Mouse (Mus musculus) stomach, embryonic 14.5 days (tissue): Measurements from ENCODE around the gene Nexn. TPM values are rescaled to one million over a fixed set of nuclear protein-coding genes. Genes with fewer than 3 reads are reported as not detected.

Source experiments
- ATAC-seq: fragments of 200-750 bp; cut with Nextera tagmentation; 2 replicates; pipeline ENCODE4 v1.8.0; 2017; ENCODE audit warnings: low read depth, moderate TSS enrichment; ENCODE audit not compliant: insufficient number of reproducible peaks, insufficient read depth, low FRiP score
- H3K27ac ChIP-seq: fragments of 300-500 bp; sonication (generic); 2 replicates; pipeline ENCODE4 v1.5.1; 2014; ENCODE audit warnings: mild to moderate bottlenecking, low read length, moderate library complexity, mixed read lengths
- H3K27me3 ChIP-seq: fragments of 300-500 bp; sonication (generic); 2 replicates; pipeline ENCODE4 v1.6.1; 2014; ENCODE audit warnings: low read length, control low read depth, mixed read lengths; ENCODE audit not compliant: control insufficient read depth, insufficient read depth
- H3K36me3 ChIP-seq: fragments of 300-500 bp; sonication (generic); 2 replicates; pipeline ENCODE4 v1.6.1; 2014; ENCODE audit warnings: mild to moderate bottlenecking, control low read depth, low read length, moderate library complexity, mixed read lengths; ENCODE audit not compliant: control insufficient read depth, insufficient read depth
- H3K4me1 ChIP-seq: fragments of 300-500 bp; sonication (generic); 2 replicates; pipeline ENCODE4 v1.6.1; 2014; ENCODE audit warnings: low read length, control low read depth, mixed read lengths; ENCODE audit not compliant: control insufficient read depth, insufficient read depth
- H3K4me2 ChIP-seq: fragments of 300-500 bp; sonication (generic); replicated peaks from 2 replicates; pipeline ENCODE4 v1.6.1; 2014; ENCODE audit warnings: low read depth, low read length, control low read depth
- H3K4me3 ChIP-seq: fragments of 300-500 bp; sonication (generic); 2 replicates; pipeline ENCODE4 v1.5.1; 2014; ENCODE audit warnings: low read depth, low read length, control low read depth
- H3K9ac ChIP-seq: fragments of 300-500 bp; sonication (generic); replicated peaks from 2 replicates; pipeline ENCODE4 v1.6.1; 2014; ENCODE audit warnings: low read depth, mild to moderate bottlenecking, control low read depth, low read length, moderate library complexity, mixed read lengths
- H3K9me3 ChIP-seq: fragments of 300-500 bp; sonication (generic); 2 replicates; pipeline ENCODE4 v1.6.1; 2016; ENCODE audit warnings: low read depth, low read length, control low read depth; ENCODE audit not compliant: control insufficient read depth
- WGBS: fragments of 180-500 bp; shearing (Covaris S2); extraction: QIAGEN DNeasy Blood & Tissue Kit; methylation state at CpG from one replicate; pipeline ENCODE4 v1.1.7; 2014; 5-methylcytosine and 5-hydroxymethylcytosine counted together
- polyA plus RNA-seq: library from polyadenylated mRNA; unstranded; fragments of >200 nt; fragmentation: Nextera tagmentation; extraction: Ambion mirVana; gene quantifications from 2 replicates; pipeline ENCODE4 v1.2.1, GENCODE M21; 2014

Gene Nexn
- polyA plus RNA-seq, 1 experiment from 2014 or later, result 47.8 TPM

- no peak for ATAC-seq
- 90% methylated on average over 20 of the region's 20 CpGs for WGBS
- no peaks in the 10 kb centered on the region for H3K4me1 ChIP-seq
These were observed 7.0 kb upstream of the Nexn start for GRCm38 (mm10) chr3:152272974-152273685.

GRCm38 (mm10) chr3:152271876-152272275 is 5.7 kb upstream of the Nexn start:
- no peak for ATAC-seq
- Histone ChIP-seq H3K4me2 (no peak overlapping the region), H3K27me3 (no peaks in the 10 kb centered on the region), H3K4me1 (no peaks in the 10 kb centered on the region), H3K9ac (no peak overlapping the region), H3K9me3 (no peaks in the 10 kb centered on the region), H3K4me3 (no peak overlapping the region), H3K27ac (no peak overlapping the region), H3K36me3 (peaks cover 7% of the 10 kb centered on the region; the same call in 1 of the 2 replicates)
- WGBS, result 75% methylated on average over 6 of the region's 6 CpGs

More at GRCm38 (mm10) chr3:152272974-152273685, 7.0 kb upstream of the Nexn start:
- no peaks in the 10 kb centered on the region for H3K9me3 ChIP-seq
- H3K36me3 ChIP-seq, result peaks cover 7% of the 10 kb centered on the region; the same call in 1 of the 2 replicates
- H3K27ac ChIP-seq, result no peak overlapping the region
- no peak overlapping the region for H3K4me2 ChIP-seq
- H3K9ac ChIP-seq, result no peak overlapping the region
- no peaks in the 10 kb centered on the region for H3K27me3 ChIP-seq
- H3K4me3 ChIP-seq, result no peak overlapping the region

- 85% methylated on average over 10 of the region's 10 CpGs for WGBS
These were observed 5.0 kb upstream of the Nexn start for GRCm38 (mm10) chr3:152271071-152271710.

GRCm38 (mm10) chr3:152268099-152268498 is 1.9 kb upstream of the Nexn start:
- 93% methylated on average over 14 of the region's 14 CpGs for WGBS

More at GRCm38 (mm10) chr3:152271071-152271710, 5.0 kb upstream of the Nexn start:
- H3K9me3 ChIP-seq, result no peaks in the 10 kb centered on the region
- H3K27ac ChIP-seq, result no peak overlapping the region
- ATAC-seq, result no peak
- H3K4me3 ChIP-seq, result no peak overlapping the region
- H3K4me2 ChIP-seq, result no peak overlapping the region
- H3K36me3 ChIP-seq, result peaks cover 3% of the 10 kb centered on the region; the same call in 1 of the 2 replicates
- H3K9ac ChIP-seq, result no peak overlapping the region
- peaks cover 4% of the 10 kb centered on the region; the same call in 1 of the 2 replicates for H3K4me1 ChIP-seq
- H3K27me3 ChIP-seq, result no peaks in the 10 kb centered on the region

GRCm38 (mm10) chr3:152265351-152266035 is 657 bp downstream of the Nexn start:
- H3K9me3 ChIP-seq, result no peaks in the 10 kb centered on the region
- no peaks in the 10 kb centered on the region for H3K27me3 ChIP-seq
- no peaks in the 10 kb centered on the region for H3K36me3 ChIP-seq
- peak; percentile 89 for ATAC-seq
- H3K9ac ChIP-seq, result peak overlapping the region; percentile 63
- H3K4me2 ChIP-seq, result peak overlapping the region; percentile 91
- peak overlapping the region; percentile 83 for H3K27ac ChIP-seq
- under 1% methylated on average over 54 of the region's 63 CpGs for WGBS
- peak overlapping the region; percentile 57 for H3K4me3 ChIP-seq
- peaks cover 13% of the 10 kb centered on the region; the same call in 1 of the 2 replicates for H3K4me1 ChIP-seq

More at GRCm38 (mm10) chr3:152268099-152268498, 1.9 kb upstream of the Nexn start:
- Histone ChIP-seq H3K4me3 (no peak overlapping the region), H3K27ac (no peak overlapping the region), H3K4me1 (peaks cover 6% of the 10 kb centered on the region; the same call in 1 of the 2 replicates), H3K36me3 (no peaks in the 10 kb centered on the region), H3K4me2 (no peak overlapping the region), H3K27me3 (no peaks in the 10 kb centered on the region), H3K9ac (no peak overlapping the region), H3K9me3 (no peaks in the 10 kb centered on the region)
- no peak for ATAC-seq

GRCm38 (mm10) chr3:152264830-152265229 is 1.3 kb downstream of the Nexn start:
- Histone ChIP-seq H3K4me2 (peak overlapping the region; percentile 91), H3K4me3 (peak overlapping the region; percentile 57), H3K36me3 (no peaks in the 10 kb centered on the region), H3K9me3 (no peaks in the 10 kb centered on the region), H3K27me3 (no peaks in the 10 kb centered on the region), H3K4me1 (peaks cover 13% of the 10 kb centered on the region; the same call in 1 of the 2 replicates), H3K9ac (peak overlapping the region; percentile 63; the same call in 1 of the 2 replicates), H3K27ac (no peak overlapping the region; the same call in 1 of the 2 replicates)
- 40% methylated on average over 12 of the region's 12 CpGs for WGBS
- ATAC-seq, result no peak

- Histone ChIP-seq H3K36me3 (no peaks in the 10 kb centered on the region), H3K9me3 (no peaks in the 10 kb centered on the region), H3K4me1 (peaks cover 13% of the 10 kb centered on the region; the same call in 1 of the 2 replicates), H3K27me3 (no peaks in the 10 kb centered on the region), H3K27ac (no peak overlapping the region), H3K4me3 (peak overlapping the region; percentile 57), H3K4me2 (peak overlapping the region; percentile 91), H3K9ac (no peak overlapping the region; the same call in 1 of the 2 replicates)
- WGBS, result 52% methylated on average over 10 of the region's 10 CpGs
- no peak for ATAC-seq
These were observed 1.8 kb downstream of the Nexn start for GRCm38 (mm10) chr3:152264374-152264773.

GRCm38 (mm10) chr3:152261948-152262347 is 4.2 kb downstream of the Nexn start:
- H3K27me3 ChIP-seq, result no peaks in the 10 kb centered on the region
- no peaks in the 10 kb centered on the region for H3K9me3 ChIP-seq
- 45% methylated on average over 8 of the region's 8 CpGs for WGBS
- H3K36me3 ChIP-seq, result no peaks in the 10 kb centered on the region
- H3K4me3 ChIP-seq, result no peak overlapping the region
- no peak overlapping the region for H3K9ac ChIP-seq
- H3K27ac ChIP-seq, result no peak overlapping the region
- H3K4me1 ChIP-seq, result peaks cover 13% of the 10 kb centered on the region; the same call in 1 of the 2 replicates
- no peak for ATAC-seq
- no peak overlapping the region for H3K4me2 ChIP-seq
